15 mouse cellular contexts compared by ENCODE assay signal in genomic region chr3:31324231-31324654, GRCm38 (mm10). TPM values are rescaled to one million over a fixed set of nuclear protein-coding genes. Genes with fewer than 3 reads are reported as not detected.
DNase-seq lines count a peak whose midpoint lies in the region; ATAC-seq lines count a peak whose summit lies in the region.
"Had no signal": no experiment of that assay in that cellular context is flagged by ENCODE, and none has a peak within 500 bp of the region (broad histone marks: within the 10 kb centered on the region; RNA-seq: fewer than 3 reads in every experiment).

No protein-coding gene starts in this region.

- WGBS in kidney, embryonic 15.5 days, result 28% methylated on average over 3 of the region's 3 CpGs

- no peaks in the 10 kb centered on the region for H3K9me3 ChIP-seq in kidney, embryonic 15.5 days (replicated peaks)
- H3K9me3 ChIP-seq: embryonic facial prominence, embryonic 12.5 days; heart, embryonic 15.5 days; neural tube, embryonic 15.5 days had no signal

- H3K27ac ChIP-seq in kidney, embryonic 15.5 days, result no peak overlapping the region
- H3K27ac ChIP-seq: embryonic facial prominence, embryonic 12.5 days; heart, embryonic 15.5 days; neural tube, embryonic 15.5 days had no signal

- no peak overlapping the region for H3K4me3 ChIP-seq in kidney, embryonic 15.5 days (replicated peaks)
- H3K4me3 ChIP-seq: embryonic facial prominence, embryonic 12.5 days; heart, embryonic 15.5 days; megakaryocyte, embryonic 14.5 days; neural tube, embryonic 15.5 days had no signal

- H3K4me1 ChIP-seq in kidney, embryonic 15.5 days, result no peaks in the 10 kb centered on the region
- H3K4me1 ChIP-seq: embryonic facial prominence, embryonic 12.5 days; megakaryocyte, embryonic 14.5 days; neural tube, embryonic 15.5 days had no signal

- no peak overlapping the region for H3K9ac ChIP-seq in kidney, embryonic 15.5 days
- H3K9ac ChIP-seq: embryonic facial prominence, embryonic 12.5 days; heart, embryonic 15.5 days; neural tube, embryonic 15.5 days had no signal

- H3K4me2 ChIP-seq in kidney, embryonic 15.5 days, result no peak overlapping the region
- H3K4me2 ChIP-seq: embryonic facial prominence, embryonic 12.5 days; heart, embryonic 15.5 days; neural tube, embryonic 15.5 days had no signal

- intact Hi-C loops in left cerebral cortex, postnatal 10 days (cut with DNase I), result no loop called here

- no peaks in the 10 kb centered on the region for H3K27me3 ChIP-seq in kidney, embryonic 15.5 days
- H3K27me3 ChIP-seq: embryonic facial prominence, embryonic 12.5 days; heart, embryonic 15.5 days; megakaryocyte, embryonic 14.5 days; neural tube, embryonic 15.5 days had no signal

- peak; percentile 10 for DNase-seq in embryo, embryonic 11 days
- no peak for DNase-seq in embryo, embryonic 9.5 days (ENCODE audit: extremely low spot score)
- DNase-seq in left cerebral cortex, adult 18-20 months (ENCODE audit: low spot score in 2 of 2), result peak; percentile 3 to 33
- DNase-seq in left cerebral cortex, postnatal 10 days (ENCODE audit: extremely low spot score in 1 of 2, low spot score in 2 of 2), result no peak
- DNase-seq in layer of hippocampus, adult 11-12 months (ENCODE audit: low spot score), result peak; percentile 33
- DNase-seq in right cerebral cortex, adult 2 months (ENCODE audit: low spot score in 2 of 2), result peak; percentile 15 to 45
- DNase-seq in adrenal gland, postnatal 10 days, result no peak
- DNase-seq: thymus, postnatal 4 days had no signal

- no peaks in the 10 kb centered on the region for H3K36me3 ChIP-seq in kidney, embryonic 15.5 days
- H3K36me3 ChIP-seq: embryonic facial prominence, embryonic 12.5 days; heart, embryonic 15.5 days; neural tube, embryonic 15.5 days had no signal

- ATAC-seq in kidney, embryonic 15.5 days (replicated peaks; ENCODE audit: low FRiP score), result no peak
- ATAC-seq: intestine, embryonic 16.5 days had no signal

RNA-seq across cellular contexts. Expression of gene Slc7a14, which starts 14.1 kb away (rescaled TPM):
- total RNA-seq in left cerebral cortex, adult 18-20 months (2021), result 10 to 100 TPM; 61.0 to 70.3 TPM
- total RNA-seq in left cerebral cortex, postnatal 10 days (2021), result 10 to 100 TPM; 34.2 to 36.5 TPM
- total RNA-seq in adrenal gland, postnatal 10 days (2021), result 1 to 10 TPM; 4.5 to 7.8 TPM
- polyA plus RNA-seq in kidney, embryonic 15.5 days (2015; fragmentation: Nextera tagmentation; extraction: Ambion mirVana), result 0.22 and 0.48 TPM in 2 replicates
- polyA plus RNA-seq: spleen, adult 2 months had no signal

Comparison
In these comparisons a context has a peak if more than half of its experiments do, and no peak if none do; other contexts are left out.
1. DNase-seq: peak in embryo, embryonic 11 days (single experiment), left cerebral cortex, adult 18-20 months (2 of 2), layer of hippocampus, adult 11-12 months (single experiment) and right cerebral cortex, adult 2 months (2 of 2); none in embryo, embryonic 9.5 days (single experiment), left cerebral cortex, postnatal 10 days (0 of 2) and adrenal gland, postnatal 10 days (single experiment).
2. RNA of gene Slc7a14, which starts 14.1 kb away (total RNA-seq): 61.0 to 70.3 TPM in left cerebral cortex, adult 18-20 months and 34.2 to 36.5 TPM in left cerebral cortex, postnatal 10 days; 4.5 to 7.8 TPM in adrenal gland, postnatal 10 days; every median in the first group is over 4 times any median in the second.